Mouse (Mus musculus) brain, adult 2 months (tissue): Measurements from ENCODE around the gene Zfp712.

ENCODE experiments used
- DNase-seq: peaks from one replicate; pipeline ENCODE4 v3.0.0; 2011; ENCODE audit warnings: low read depth, low spot score

Zfp712 gene

DNA sequence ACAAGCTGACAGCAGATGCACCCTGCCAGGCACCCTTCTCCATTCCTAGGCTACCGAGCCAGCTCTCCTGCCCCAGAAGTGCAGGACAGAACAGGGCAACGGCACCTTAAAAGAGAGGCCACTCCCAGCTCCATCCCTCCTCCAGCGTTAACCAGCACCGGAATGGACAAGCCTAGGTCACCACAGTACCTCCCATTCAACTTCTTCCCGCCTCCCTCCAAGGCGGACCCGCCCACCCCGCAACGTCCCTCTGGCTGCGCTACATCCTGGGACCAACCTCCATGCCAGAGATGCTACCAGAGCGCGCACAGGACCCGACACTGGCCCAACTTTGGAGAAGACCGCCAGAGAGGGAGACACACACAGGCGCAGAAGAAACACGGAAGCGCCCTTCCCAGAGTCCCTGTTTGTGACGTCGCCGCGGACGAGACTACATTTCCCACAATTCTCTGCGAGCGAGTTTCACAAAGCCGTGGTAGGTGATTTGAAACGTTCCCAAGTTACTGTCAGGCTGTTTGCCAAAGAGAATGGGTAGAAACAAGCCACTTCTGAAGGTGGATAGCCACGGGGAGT lies at the start of gene Zfp712:
Gene Zfp712, minus strand, starts transcription at position 385 of the 573 bp plus-strand sequence.
- peak; percentile 99 for DNase-seq

DNA sequence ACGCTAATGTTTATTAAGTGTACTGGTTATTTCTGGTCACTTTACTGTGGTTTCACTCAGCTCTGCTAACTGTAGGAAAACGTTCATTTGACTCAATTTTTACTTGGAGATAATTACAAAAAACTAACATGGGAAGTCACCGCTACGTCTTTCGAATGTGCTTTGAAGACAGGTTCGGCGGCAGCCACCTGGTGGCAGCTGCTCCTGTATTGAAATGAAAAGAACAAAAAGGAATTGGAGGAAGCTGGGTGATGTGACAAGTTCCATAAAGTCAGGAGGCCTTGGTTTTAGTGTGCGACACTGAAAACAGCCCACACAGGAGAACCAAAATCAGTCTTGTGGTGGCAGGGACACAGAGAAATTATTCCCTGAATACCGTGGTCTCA lies 47.8 kb upstream of the Zfp712 start:
- no peak for DNase-seq

DNA sequence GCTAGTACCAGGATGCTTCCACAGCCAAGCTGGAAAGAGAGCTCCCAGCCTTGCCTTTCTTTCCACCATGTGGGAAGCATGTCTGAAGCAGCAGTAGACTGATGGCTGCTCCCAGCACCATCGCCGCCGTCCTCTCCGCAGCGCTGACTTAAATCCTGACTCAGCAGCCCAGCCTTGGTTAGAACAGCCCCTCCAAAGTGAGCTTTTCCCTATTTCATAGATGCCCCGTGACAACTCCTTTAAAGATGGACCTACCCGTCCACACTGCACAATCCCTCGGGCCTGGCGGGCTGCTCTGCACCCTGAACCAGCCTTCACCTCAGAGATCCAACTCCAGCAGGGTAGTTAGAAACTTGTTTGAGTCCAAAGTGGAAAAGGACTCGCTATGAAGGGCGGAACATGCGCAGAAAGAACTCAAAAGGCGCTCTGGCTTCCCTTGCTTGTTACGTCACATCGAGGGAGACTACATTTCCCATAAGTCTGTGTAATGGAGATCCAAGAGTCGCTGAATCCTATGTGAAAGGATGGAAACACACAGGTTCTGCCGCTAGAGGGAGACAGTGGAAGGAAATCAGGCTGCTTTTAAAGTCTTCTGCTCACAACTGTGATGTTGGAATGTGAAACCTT lies 47.3 kb upstream of the Zfp712 start, which contains the start of gene Gm28557:
Gene Gm28557, minus strand, starts transcription at position 411 of the 627 bp plus-strand sequence.
- DNase-seq = peak; percentile 99

DNA sequence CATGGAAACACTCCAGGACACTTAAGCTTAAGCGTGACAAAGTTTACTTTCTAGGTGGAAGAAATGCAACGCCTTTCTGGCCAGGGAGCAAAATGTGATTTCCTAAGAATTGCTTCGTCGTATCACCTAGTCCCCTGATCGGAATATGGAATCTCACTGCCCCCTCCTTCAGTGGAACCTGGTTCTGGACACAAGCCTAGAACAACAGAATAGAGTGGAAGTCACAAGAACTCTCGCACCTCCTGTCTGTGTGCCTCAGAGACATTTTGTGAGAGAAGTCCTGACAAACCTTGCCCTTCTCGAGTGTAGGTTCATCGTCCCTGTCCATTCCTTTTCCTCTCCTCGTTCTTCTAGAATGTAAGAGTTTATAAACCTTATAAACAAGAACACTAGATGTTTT lies 46.7 kb upstream of the Zfp712 start:
- DNase-seq = no peak

DNA sequence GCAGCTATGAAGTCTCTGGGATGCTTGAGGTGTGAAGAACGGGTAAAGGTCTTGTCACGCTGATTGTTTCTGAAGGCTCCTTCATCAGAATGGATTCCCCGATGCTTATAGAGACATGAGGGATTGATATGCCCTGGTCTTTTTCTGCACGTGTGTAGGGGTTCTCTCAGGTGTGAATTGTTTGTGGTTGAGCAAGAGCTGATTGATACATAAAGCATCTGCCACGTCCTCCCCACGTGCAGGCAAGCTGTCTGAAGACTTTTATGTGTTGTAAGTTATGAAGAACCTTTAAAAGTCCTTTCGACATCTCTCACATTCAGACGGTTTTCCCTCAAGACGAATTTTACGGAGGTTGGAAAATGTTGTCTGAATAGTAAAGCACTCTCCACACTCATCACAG lies 36.9 kb upstream of the Zfp712 start, which contains the start of gene Zfp708:
Gene Zfp708, minus strand, starts transcription at position 101 of the 400 bp plus-strand sequence.
- DNase-seq = no peak

DNA sequence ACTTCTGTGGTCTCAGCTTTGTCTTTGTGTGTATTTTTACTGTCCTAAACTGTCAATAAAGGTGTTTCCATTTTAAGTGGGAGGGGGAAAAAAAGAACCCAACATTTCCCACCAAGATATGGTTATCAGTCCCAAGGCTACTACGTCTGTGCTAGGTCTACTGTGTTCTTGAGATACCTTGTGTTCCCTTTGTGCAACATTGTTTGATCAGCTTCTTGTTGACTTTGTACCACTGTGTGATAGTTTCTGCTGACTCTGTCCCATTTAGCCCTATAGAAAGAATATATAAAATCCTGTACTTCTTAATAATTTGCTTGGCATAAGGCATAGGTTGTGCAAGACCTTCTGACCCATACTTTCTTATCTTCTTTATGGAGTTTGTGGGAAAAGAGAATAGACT lies 29.2 kb upstream of the Zfp712 start:
- no peak for DNase-seq

DNA sequence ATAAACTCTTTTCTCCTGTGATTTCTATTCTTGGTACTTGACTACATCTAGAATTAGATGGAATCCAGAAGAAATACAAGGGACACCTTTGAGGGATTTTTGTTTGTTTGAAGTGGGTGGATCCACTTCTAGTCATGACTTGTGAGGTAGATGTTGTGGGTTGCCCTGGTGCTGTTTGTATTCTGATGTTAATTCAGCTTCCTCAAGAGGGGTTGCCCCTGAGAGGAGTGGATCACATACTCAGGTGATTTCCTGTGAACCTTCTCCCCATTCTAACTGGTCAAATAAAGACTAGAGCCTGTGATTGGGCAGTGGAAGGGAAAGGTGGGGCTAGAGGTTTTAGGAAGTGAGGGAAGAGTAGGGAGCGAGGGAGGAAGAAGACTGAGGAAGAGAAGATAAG lies 21.0 kb upstream of the Zfp712 start:
- DNase-seq = peak; percentile 8

DNA sequence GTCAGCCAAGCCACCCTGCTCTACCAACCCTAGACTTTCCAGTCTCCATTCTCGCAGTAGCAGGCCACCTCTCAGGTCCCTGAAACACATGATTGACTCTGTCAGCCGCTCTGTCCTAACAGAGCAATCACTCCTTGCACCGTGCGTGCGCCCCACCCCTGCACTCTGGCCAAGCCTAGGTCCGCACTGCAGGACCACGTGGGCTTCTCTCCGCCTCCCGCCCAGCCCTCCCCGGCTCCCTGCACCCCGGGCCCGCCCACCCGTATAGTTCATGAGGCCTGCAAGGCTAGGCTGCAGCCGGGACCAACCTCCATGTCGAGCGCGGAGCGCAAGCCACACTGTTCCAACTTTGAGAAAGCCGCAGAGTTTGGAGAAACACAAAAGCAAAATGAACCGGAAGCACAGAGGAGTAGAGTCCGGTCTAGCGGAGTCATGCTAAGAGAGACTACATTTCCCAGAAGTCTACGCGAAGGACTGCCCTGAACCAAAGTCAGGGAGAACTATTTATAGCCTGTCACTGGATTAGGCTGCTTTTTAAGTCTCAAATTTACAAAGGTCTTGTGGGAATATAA lies 20.3 kb upstream of the Zfp712 start:
- DNase-seq = peak; percentile 95

DNA sequence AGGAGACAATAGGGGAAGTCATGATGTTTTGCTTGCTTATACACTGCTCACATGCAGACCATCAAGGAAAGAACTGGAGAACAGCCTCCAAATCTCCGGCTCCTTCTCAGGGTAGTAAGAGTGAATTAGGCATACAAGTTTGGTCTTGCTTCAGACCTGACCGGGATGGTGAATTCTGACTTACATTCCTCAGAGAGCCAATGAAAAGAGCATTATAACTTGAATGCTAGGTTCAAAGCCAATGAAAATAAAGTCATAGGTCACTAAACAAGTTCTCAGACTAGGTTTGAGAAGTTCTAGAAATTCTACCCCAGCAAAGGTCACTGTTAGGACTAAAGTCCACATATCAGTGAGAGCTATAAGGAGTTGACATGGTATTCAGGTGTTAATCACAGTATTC lies 16.3 kb upstream of the Zfp712 start:
- no peak for DNase-seq

DNA sequence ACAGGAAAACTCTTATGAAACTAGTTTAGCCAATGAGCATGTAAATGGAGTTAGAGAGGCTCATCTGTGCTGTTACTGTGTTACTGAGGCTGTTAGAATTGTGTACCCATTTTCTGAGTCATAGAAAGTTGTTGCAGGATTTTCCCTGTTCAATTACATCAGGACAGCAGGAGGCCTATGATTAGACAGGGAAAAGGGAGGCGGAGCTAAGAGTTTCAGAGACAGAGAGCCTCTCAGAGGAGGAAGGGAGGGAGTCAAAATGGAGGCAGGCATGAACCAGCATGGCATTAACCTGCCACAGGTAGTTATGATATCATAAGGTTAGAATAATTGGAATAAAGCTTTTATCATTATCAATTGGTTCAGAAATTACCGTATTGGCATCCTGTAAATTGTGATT lies 11.8 kb upstream of the Zfp712 start:
- no peak for DNase-seq

DNA sequence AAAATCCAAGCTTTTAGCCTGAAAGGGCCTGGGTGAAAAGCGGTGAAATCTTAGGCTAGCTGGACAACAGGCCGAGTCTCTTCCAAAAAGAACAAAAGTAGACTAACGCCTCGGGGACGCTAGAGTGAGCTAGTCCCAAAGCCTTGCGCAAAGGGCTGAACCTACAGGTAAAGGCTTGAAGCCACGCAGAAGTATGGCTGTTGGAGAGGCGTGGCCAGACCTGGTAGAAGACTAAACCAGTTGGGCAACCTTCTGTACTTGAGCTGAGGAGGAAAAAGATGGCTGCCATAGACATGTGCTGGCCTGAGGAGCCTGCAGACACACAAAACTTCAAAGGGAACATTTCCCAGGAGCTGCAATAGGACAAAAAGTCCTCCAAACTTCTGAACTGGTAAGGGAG lies 4.4 kb upstream of the Zfp712 start:
- DNase-seq = no peak

DNA sequence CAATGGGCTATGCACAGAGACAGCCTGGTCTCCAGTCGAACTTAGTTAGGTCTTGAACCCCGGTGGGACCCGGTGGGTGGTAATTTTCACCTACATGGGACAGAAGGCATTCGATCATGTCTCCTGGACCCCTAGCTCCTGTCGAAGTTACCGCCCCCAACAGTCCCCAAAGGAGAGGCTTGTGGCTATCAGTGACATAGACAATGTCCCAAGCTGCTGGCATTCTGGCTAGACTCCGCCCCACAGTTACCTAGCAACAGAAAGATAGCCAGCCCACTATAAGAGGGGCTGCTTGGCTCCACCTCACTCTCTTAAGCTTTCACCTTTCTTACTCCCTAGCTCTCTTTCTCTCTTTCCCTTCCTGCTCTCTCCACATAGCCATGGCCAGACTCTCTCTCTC lies 1.5 kb upstream of the Zfp712 start:
- no peak for DNase-seq

DNA sequence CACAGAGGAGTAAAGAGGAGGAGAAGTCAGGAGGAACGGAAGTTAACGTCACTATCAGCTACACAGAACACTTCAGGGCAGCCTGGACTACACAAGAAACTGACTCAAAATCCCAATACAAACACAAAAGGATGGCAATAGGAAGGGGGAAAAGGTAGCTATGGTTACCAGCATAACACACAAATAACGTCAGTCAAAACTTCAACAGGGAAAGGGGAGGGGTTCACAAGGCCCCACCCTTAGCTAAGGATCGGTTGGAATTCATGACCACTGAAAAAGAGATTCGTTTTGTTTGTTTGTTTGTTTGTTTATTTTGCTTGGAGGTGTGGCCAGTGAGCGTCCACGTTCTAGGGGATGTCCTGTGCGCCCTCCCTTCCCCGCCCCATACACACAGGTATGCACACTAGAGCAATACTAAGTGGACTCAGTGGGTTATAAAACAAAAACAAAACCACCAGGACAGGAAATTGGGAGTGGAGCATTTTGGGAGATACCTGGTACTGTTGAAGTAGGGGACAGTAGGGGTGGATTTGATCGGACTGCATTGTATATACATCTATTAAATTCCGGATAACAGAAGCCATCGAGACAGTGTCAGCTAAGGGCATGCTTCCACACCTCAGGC lies 697 bp downstream of the Zfp712 start:
- peak; percentile 8 for DNase-seq
